In the genomic region with DNA sequence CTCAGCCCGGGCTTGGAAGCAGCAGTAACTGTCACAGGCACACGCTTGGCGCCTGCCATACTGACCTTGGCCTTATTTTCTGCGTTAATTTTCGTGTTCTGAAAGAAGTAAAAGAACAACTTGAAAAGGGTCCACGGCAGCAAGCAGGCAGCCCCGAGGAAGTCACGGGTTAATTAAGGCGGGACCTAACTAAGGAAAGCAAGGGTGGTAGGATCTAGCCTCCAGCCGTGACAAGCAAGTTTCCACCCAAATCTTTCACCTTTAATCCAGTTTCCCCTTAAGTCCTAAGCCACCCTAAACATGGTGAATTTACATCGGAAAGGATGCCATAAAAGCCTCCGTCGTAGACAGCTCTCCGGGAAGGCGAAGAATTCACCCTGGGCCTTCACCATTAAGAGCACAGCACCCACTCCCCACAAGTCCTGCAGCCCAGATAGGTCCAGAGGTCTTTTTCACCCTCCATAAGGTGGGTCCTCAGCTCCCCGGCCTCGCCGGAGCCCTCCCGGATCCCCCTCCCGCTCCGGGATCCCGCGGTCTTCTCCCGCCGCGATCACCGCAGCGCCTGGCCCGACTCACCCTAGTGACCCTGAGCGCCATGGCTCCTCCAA, we compare ENCODE assay signal across 1 mouse cellular context.
TF ChIP-seq lines count a peak whose summit lies in the region.

No protein-coding gene starts in this region.

TF ChIP-seq in MEL, 35 proteins besides CTCF, POLR2A, EP300 and RAD21 (continued from another document):
- TF ChIP-seq CHD1 (IDR thresholded peaks at IDR 0.05; ENCODE audit: low read depth, low read length), result no peak
- peak; percentile 48; the same call in 1 of the 2 replicates for TF ChIP-seq ZMIZ1 (IDR thresholded peaks at IDR 0.05; ENCODE audit: low read depth, low read length)
- 0 out of 2 replicates have a peak, but pooled peaks have one; percentile 28 for TF ChIP-seq USF1 (IDR thresholded peaks at IDR 0.05; ENCODE audit: low read depth, low read length)
- no peak for TF ChIP-seq ELF1 (IDR thresholded peaks at IDR 0.05; ENCODE audit: low read depth, low read length)
- no peak for TF ChIP-seq GABPA (IDR thresholded peaks at IDR 0.05; ENCODE audit: low read depth, low read length)
- TF ChIP-seq MYC (IDR thresholded peaks at IDR 0.05; ENCODE audit: low read depth, low read length), result no peak; the same call in 1 of the 2 replicates
- TF ChIP-seq MXI1 (IDR thresholded peaks at IDR 0.05; ENCODE audit: low read depth, low read length), result 0 out of 2 replicates have a peak, but pooled peaks have one; percentile 88
- TF ChIP-seq POLR2AphosphoS5 (IDR thresholded peaks at IDR 0.05; ENCODE audit: borderline replicate concordance, low read depth, low read length), result no peak; the same call in 1 of the 2 replicates
- TF ChIP-seq HCFC1 (IDR thresholded peaks at IDR 0.05; ENCODE audit: low read depth, low read length), result 0 out of 2 replicates have a peak, but pooled peaks have one; percentile 40
- no peak for TF ChIP-seq MAFK (IDR thresholded peaks at IDR 0.05; ENCODE audit: borderline replicate concordance, low read depth, low read length)
- TF ChIP-seq ZNF384 (IDR thresholded peaks at IDR 0.05; ENCODE audit: low read depth, low read length), result no peak
- 0 out of 2 replicates have a peak, but pooled peaks have one; percentile 18 for TF ChIP-seq TCF12 (IDR thresholded peaks at IDR 0.05; ENCODE audit: low read depth, low read length)
- no peak for TF ChIP-seq RCOR1 (IDR thresholded peaks at IDR 0.05; ENCODE audit: low read depth, low read length)
- peak; percentile 24; the same call in 1 of the 2 replicates for TF ChIP-seq NELFE (IDR thresholded peaks at IDR 0.05; ENCODE audit: low read depth, low read length)
- TF ChIP-seq JUND (IDR thresholded peaks at IDR 0.05; ENCODE audit: low read depth, low read length), result no peak
- 0 out of 2 replicates have a peak, but pooled peaks have one; percentile 39 for TF ChIP-seq SIN3A (IDR thresholded peaks at IDR 0.05; ENCODE audit: low read length)
- TF ChIP-seq MAX (IDR thresholded peaks at IDR 0.05; ENCODE audit: low read length), result no peak; the same call in 1 of the 2 replicates
